Mouse (Mus musculus) hindbrain, embryonic 13.5 days (tissue): ENCODE results near the gene Myo1b. TPM values are rescaled to one million over a fixed set of nuclear protein-coding genes. Genes with fewer than 3 reads are reported as not detected.
"Not testable (repeated sequence)": the region's sequence is repeated elsewhere in the genome, so short reads cannot be mapped to it uniquely, and the experiment has no call there.

ENCODE experiments used
- ATAC-seq: fragments of 200-750 bp; cut with Nextera tagmentation; 2 replicates; pipeline ENCODE4 v1.8.0; 2017; ENCODE audit warnings: moderate TSS enrichment; ENCODE audit not compliant: low FRiP score
- H3K27ac ChIP-seq: fragments of 300-500 bp; sonication (generic); 2 replicates; pipeline ENCODE4 v1.5.1; 2015; ENCODE audit warnings: inconsistent platforms, mild to moderate bottlenecking, moderate library complexity
- H3K27me3 ChIP-seq: fragments of 300-500 bp; sonication (generic); 2 replicates; pipeline ENCODE4 v1.6.1; 2015; ENCODE audit warnings: mild to moderate bottlenecking, inconsistent platforms
- H3K36me3 ChIP-seq: fragments of 300-500 bp; sonication (generic); 2 replicates; pipeline ENCODE4 v1.6.1; 2015; ENCODE audit warnings: mild to moderate bottlenecking, inconsistent platforms
- H3K4me1 ChIP-seq: fragments of 300-500 bp; sonication (generic); replicated peaks from 2 replicates; pipeline ENCODE4 v1.6.1; 2015; ENCODE audit warnings: inconsistent platforms
- H3K4me2 ChIP-seq: fragments of 300-500 bp; sonication (generic); 2 replicates; pipeline ENCODE4 v1.6.1; 2015; ENCODE audit warnings: inconsistent platforms, mild to moderate bottlenecking, moderate library complexity
- H3K4me3 ChIP-seq: fragments of 300-500 bp; sonication (generic); 2 replicates; pipeline ENCODE4 v1.5.1; 2015; ENCODE audit warnings: mild to moderate bottlenecking, inconsistent platforms
- H3K9ac ChIP-seq: fragments of 300-500 bp; sonication (generic); 2 replicates; pipeline ENCODE4 v1.6.1; 2015; ENCODE audit warnings: mild to moderate bottlenecking, inconsistent platforms
- H3K9me3 ChIP-seq: fragments of 300-500 bp; sonication (generic); 2 replicates; pipeline ENCODE4 v1.6.1; 2016; ENCODE audit warnings: inconsistent platforms
- WGBS: fragments of 180-500 bp; shearing (Covaris S2); methylation state at CpG from one replicate; pipeline ENCODE4 v1.1.7; 2015; 5-methylcytosine and 5-hydroxymethylcytosine counted together
- polyA plus RNA-seq: library from polyadenylated mRNA; unstranded; fragments of >200 nt; fragmentation: Nextera tagmentation; extraction: Ambion mirVana; gene quantifications from 2 replicates; pipeline ENCODE4 v1.2.1, GENCODE M21; 2015

The Myo1b gene
- polyA plus RNA-seq, 1 experiment from 2014 or later = 78.7 TPM

- H3K4me3 ChIP-seq = no peak overlapping the region
- no peak overlapping the region for H3K27ac ChIP-seq
- 98% methylated on average over 4 of the region's 4 CpGs for whole genome bisulfite sequencing
- no peak overlapping the region for H3K9ac ChIP-seq
- H3K9me3 ChIP-seq = no peaks in the 10 kb centered on the region
- peaks cover 42% of the 10 kb centered on the region for H3K4me1 ChIP-seq
- no peaks in the 10 kb centered on the region for H3K36me3 ChIP-seq
- ATAC-seq = no peak
- no peaks in the 10 kb centered on the region for H3K27me3 ChIP-seq
- H3K4me2 ChIP-seq = no peak overlapping the region
These were observed 23.9 kb downstream of the Myo1b start for GRCm38 (mm10) chr1:51892005-51892404.

GRCm38 (mm10) chr1:51888046-51888813 lies 27.6 kb downstream of the Myo1b start:
- H3K4me1 ChIP-seq = peaks cover 35% of the 10 kb centered on the region
- no peaks in the 10 kb centered on the region for H3K9me3 ChIP-seq
- no peak overlapping the region for H3K4me2 ChIP-seq
- peak; percentile 64 for ATAC-seq
- 56% methylated on average over 9 of the region's 9 CpGs for WGBS
- peak overlapping the region; percentile 48 for H3K27ac ChIP-seq
- no peaks in the 10 kb centered on the region for H3K36me3 ChIP-seq
- no peak overlapping the region for H3K4me3 ChIP-seq
- no peaks in the 10 kb centered on the region for H3K27me3 ChIP-seq
- no peak overlapping the region for H3K9ac ChIP-seq

- no peak overlapping the region for H3K9ac ChIP-seq
- H3K4me2 ChIP-seq = no peak overlapping the region
- H3K36me3 ChIP-seq = peaks cover 8% of the 10 kb centered on the region
- H3K9me3 ChIP-seq = no peaks in the 10 kb centered on the region
- no peak overlapping the region for H3K4me3 ChIP-seq
- ATAC-seq = no peak
- 82% methylated on average over 8 of the region's 8 CpGs for WGBS
- no peak overlapping the region for H3K27ac ChIP-seq
- no peaks in the 10 kb centered on the region for H3K27me3 ChIP-seq
- peaks cover 35% of the 10 kb centered on the region for H3K4me1 ChIP-seq
These were observed 30.4 kb downstream of the Myo1b start for GRCm38 (mm10) chr1:51885356-51885983.

GRCm38 (mm10) chr1:51883211-51883610 lies 32.7 kb downstream of the Myo1b start:
- WGBS = 97% methylated on average over 2 of the region's 2 CpGs

GRCm38 (mm10) chr1:51882752-51883151 lies 33.1 kb downstream of the Myo1b start:
- no peak overlapping the region for H3K9ac ChIP-seq
- no peaks in the 10 kb centered on the region for H3K9me3 ChIP-seq
- no peak for ATAC-seq
- H3K36me3 ChIP-seq = peaks cover 8% of the 10 kb centered on the region
- no peak overlapping the region for H3K4me2 ChIP-seq
- H3K4me3 ChIP-seq = no peak overlapping the region
- H3K27ac ChIP-seq = no peak overlapping the region
- H3K4me1 ChIP-seq = peaks cover 38% of the 10 kb centered on the region
- 96% methylated on average over 10 of the region's 10 CpGs for WGBS
- H3K27me3 ChIP-seq = no peaks in the 10 kb centered on the region

More at GRCm38 (mm10) chr1:51883211-51883610, 32.7 kb downstream of the Myo1b start:
- H3K36me3 ChIP-seq = peaks cover 8% of the 10 kb centered on the region
- H3K27me3 ChIP-seq = no peaks in the 10 kb centered on the region
- H3K9ac ChIP-seq = no peak overlapping the region
- peaks cover 40% of the 10 kb centered on the region for H3K4me1 ChIP-seq
- H3K9me3 ChIP-seq = no peaks in the 10 kb centered on the region
- no peak overlapping the region for H3K27ac ChIP-seq
- H3K4me3 ChIP-seq = no peak overlapping the region
- H3K4me2 ChIP-seq = no peak overlapping the region
- ATAC-seq = no peak

GRCm38 (mm10) chr1:51879927-51880814 lies 35.7 kb downstream of the Myo1b start:
- H3K9me3 ChIP-seq = no peaks in the 10 kb centered on the region
- peaks cover 8% of the 10 kb centered on the region for H3K36me3 ChIP-seq
- no peak overlapping the region for H3K4me2 ChIP-seq
- ATAC-seq = no peak
- WGBS = 56% methylated on average over 12 of the region's 12 CpGs
- H3K9ac ChIP-seq = no peak overlapping the region
- H3K4me3 ChIP-seq = no peak overlapping the region
- no peaks in the 10 kb centered on the region for H3K27me3 ChIP-seq
- H3K4me1 ChIP-seq = peaks cover 20% of the 10 kb centered on the region
- peak overlapping the region; percentile 53; the same call in 1 of the 2 replicates for H3K27ac ChIP-seq

GRCm38 (mm10) chr1:51879333-51879770 lies 36.5 kb downstream of the Myo1b start:
- WGBS = 10% methylated on average over 9 of the region's 9 CpGs
- Histone ChIP-seq H3K4me2 (no peak overlapping the region), H3K27ac (peak overlapping the region; percentile 53; the same call in 1 of the 2 replicates)

GRCm38 (mm10) chr1:51875462-51876225 lies 40.2 kb downstream of the Myo1b start:
- no peak overlapping the region for H3K9ac ChIP-seq
- no peak overlapping the region for H3K4me2 ChIP-seq
- 91% methylated on average over 15 of the region's 15 CpGs for WGBS
- peaks cover 30% of the 10 kb centered on the region for H3K4me1 ChIP-seq
- H3K4me3 ChIP-seq = no peak overlapping the region
- H3K9me3 ChIP-seq = no peaks in the 10 kb centered on the region
- no peaks in the 10 kb centered on the region for H3K27me3 ChIP-seq
- H3K36me3 ChIP-seq = no peaks in the 10 kb centered on the region
- ATAC-seq = no peak
- no peak overlapping the region; the same call in none of the 2 replicates for H3K27ac ChIP-seq

More at GRCm38 (mm10) chr1:51879333-51879770, 36.5 kb downstream of the Myo1b start:
- Histone ChIP-seq H3K4me3 (no peak overlapping the region), H3K9me3 (no peaks in the 10 kb centered on the region), H3K9ac (no peak overlapping the region), H3K4me1 (peaks cover 20% of the 10 kb centered on the region), H3K27me3 (no peaks in the 10 kb centered on the region), H3K36me3 (peaks cover 8% of the 10 kb centered on the region)
- ATAC-seq = no peak; the same call in 1 of the 2 replicates

GRCm38 (mm10) chr1:51872493-51873261 lies 43.2 kb downstream of the Myo1b start:
- H3K9me3 ChIP-seq = no peaks in the 10 kb centered on the region
- no peak overlapping the region for H3K4me3 ChIP-seq
- no peak for ATAC-seq
- WGBS = 84% methylated on average over 7 of the region's 7 CpGs
- no peak overlapping the region for H3K9ac ChIP-seq
- H3K4me2 ChIP-seq = no peak overlapping the region
- H3K27ac ChIP-seq = no peak overlapping the region
- H3K4me1 ChIP-seq = peaks cover 12% of the 10 kb centered on the region
- H3K27me3 ChIP-seq = no peaks in the 10 kb centered on the region
- H3K36me3 ChIP-seq = no peaks in the 10 kb centered on the region

GRCm38 (mm10) chr1:51871234-51871633 lies 44.6 kb downstream of the Myo1b start:
- H3K27ac ChIP-seq, H3K27me3 ChIP-seq, H3K9me3 ChIP-seq, H3K4me3 ChIP-seq, H3K9ac ChIP-seq, ATAC-seq, H3K4me2 ChIP-seq, H3K36me3 ChIP-seq: not testable (repeated sequence)
- 81% methylated on average over 2 of the region's 2 CpGs for WGBS
- peaks cover 16% of the 10 kb centered on the region; the same call in 1 of the 2 replicates for H3K4me1 ChIP-seq
